Mouse (Mus musculus) ES-E14 (cell line): ENCODE data around the gene Top2a. TPM values are rescaled to one million over a fixed set of nuclear protein-coding genes. Genes with fewer than 3 reads are reported as not detected.

Source experiments
- DNase-seq: peaks from one replicate; pipeline ENCODE4 v3.0.0-alpha.2; 2013; ENCODE audit warnings: low read depth, low spot score
- H3K27ac ChIP-seq: 2 replicates; pipeline ENCODE4 v1.5.1; 2012; ENCODE audit warnings: low read depth, mild to moderate bottlenecking, low read length, moderate library complexity, mixed read lengths; ENCODE audit not compliant: poor library complexity, insufficient read depth, severe bottlenecking
- H3K36me3 ChIP-seq: 2 replicates; pipeline ENCODE4 v1.6.1; 2012; ENCODE audit warnings: mild to moderate bottlenecking, low read length, moderate library complexity, mixed read lengths; ENCODE audit not compliant: control insufficient read depth, poor library complexity, insufficient read depth, severe bottlenecking
- H3K4me1 ChIP-seq, 2 experiments: fragments of 150-350 bp in 1 of 2; sonication (generic) in 1 of 2; 2 replicates each; pipeline ENCODE4 v1.6.1; 2012; ENCODE audit warnings: low read length in 2 of 2, mild to moderate bottlenecking in 1 of 2, mixed read lengths in 1 of 2; ENCODE audit not compliant: control insufficient read depth in 2 of 2, insufficient read depth in 2 of 2, poor library complexity in 1 of 2
- H3K4me3 ChIP-seq, 2 experiments: fragments of 150-350 bp in 1 of 2; sonication (generic) in 1 of 2; 2 replicates each; pipeline ENCODE4 v1.5.1; 2012; ENCODE audit warnings: low read length in 2 of 2, low read depth in 1 of 2, mild to moderate bottlenecking in 1 of 2, mixed read lengths in 1 of 2; ENCODE audit not compliant: insufficient read depth in 1 of 2, poor library complexity in 1 of 2, severe bottlenecking in 1 of 2
- H3K9ac ChIP-seq: 2 replicates; pipeline ENCODE4 v1.6.1; 2012; ENCODE audit warnings: low read depth, mild to moderate bottlenecking, low read length, mixed read lengths; ENCODE audit not compliant: poor library complexity, insufficient read depth, severe bottlenecking
- H3K9me3 ChIP-seq: fragments of 150-350 bp; sonication (generic); 2 replicates; pipeline ENCODE4 v1.6.1; 2012; ENCODE audit warnings: low read depth, mild to moderate bottlenecking, low read length; ENCODE audit not compliant: control insufficient read depth, insufficient read depth
- CHD2 ChIP-seq: IDR thresholded peaks from 2 replicates; pipeline ENCODE4 v1.6.1; 2014; ENCODE audit warnings: mild to moderate bottlenecking, low read depth, low read length, inconsistent platforms
- HCFC1 ChIP-seq: IDR thresholded peaks from 2 replicates; pipeline ENCODE4 v1.6.1; 2012; ENCODE audit warnings: low read length, inconsistent platforms, borderline replicate concordance; ENCODE audit not compliant: insufficient read depth
- MAFK ChIP-seq: IDR thresholded peaks from 2 replicates; pipeline ENCODE4 v1.6.1; 2014; ENCODE audit warnings: mild to moderate bottlenecking, low read depth, low read length, inconsistent platforms; ENCODE audit not compliant: insufficient read depth
- ZC3H11A ChIP-seq: IDR thresholded peaks from 2 replicates; pipeline ENCODE4 v1.6.1; 2012; ENCODE audit warnings: low read depth, mild to moderate bottlenecking, inconsistent platforms, low read length, borderline replicate concordance
- ZNF384 ChIP-seq: IDR thresholded peaks from 2 replicates; pipeline ENCODE4 v1.6.1; 2012; ENCODE audit warnings: low read depth, low read length, inconsistent platforms
- in situ Hi-C, 2 experiments: fragments of 600-800 bp; cut with MboI; formaldehyde crosslinking; loops; one replicate each; pipeline ENCODE4 v1.15.1; 2025; ENCODE audit warnings: low sequenced_read_pairs in 2 of 2, inconsistent platforms in 1 of 2; ENCODE audit not compliant: unreplicated experiment in 2 of 2
- total RNA-seq: library from RNA; depleted of rRNA; stranded (reverse); fragments of 300-350 nt; gene quantifications from 2 replicates; pipeline ENCODE4 v1.2.3, GENCODE M21; 2012

Gene Top2a
- total RNA-seq, 1 experiment: 353 TPM

DNA sequence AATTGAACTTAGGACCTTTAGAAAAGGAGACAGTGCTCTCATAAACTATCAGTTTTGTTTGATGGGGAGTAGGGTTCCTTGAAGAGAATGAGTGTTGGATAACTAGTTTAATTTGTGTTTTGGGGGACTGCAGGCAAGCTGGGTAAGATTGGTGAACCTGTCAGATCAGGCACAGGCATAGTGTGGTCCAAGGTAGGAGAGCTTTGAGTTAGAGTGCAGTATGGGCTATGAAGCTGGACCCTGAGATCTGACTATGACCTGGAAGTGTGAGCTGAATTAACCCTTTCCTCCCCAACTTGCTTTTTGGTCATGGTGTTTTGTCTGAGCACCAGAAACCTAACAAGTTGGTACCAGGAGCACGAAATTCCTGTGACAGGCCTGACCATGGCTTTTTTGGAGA lies 10.1 kb downstream of the Top2a start:
- TF ChIP-seq ZC3H11A (no peak), ZNF384 (no peak), CHD2 (no peak), MAFK (no peak), HCFC1 (no peak)
- no peak overlapping the region for H3K4me3 ChIP-seq
- peaks cover 67% of the 10 kb centered on the region for H3K36me3 ChIP-seq
- H3K9me3 ChIP-seq: no peaks in the 10 kb centered on the region
- H3K9ac ChIP-seq: no peak overlapping the region
- H3K4me1 ChIP-seq: no peaks in the 10 kb centered on the region
- in situ Hi-C loops: loop anchor here (5.0 to 25.0 kb wide), 3 partner anchors 777 to 1852 kb away; partner anchors contain the start of gene Tbkbp1 (in 1 of the 2)
- no peak for DNase-seq
- H3K27ac ChIP-seq: no peak overlapping the region

DNA sequence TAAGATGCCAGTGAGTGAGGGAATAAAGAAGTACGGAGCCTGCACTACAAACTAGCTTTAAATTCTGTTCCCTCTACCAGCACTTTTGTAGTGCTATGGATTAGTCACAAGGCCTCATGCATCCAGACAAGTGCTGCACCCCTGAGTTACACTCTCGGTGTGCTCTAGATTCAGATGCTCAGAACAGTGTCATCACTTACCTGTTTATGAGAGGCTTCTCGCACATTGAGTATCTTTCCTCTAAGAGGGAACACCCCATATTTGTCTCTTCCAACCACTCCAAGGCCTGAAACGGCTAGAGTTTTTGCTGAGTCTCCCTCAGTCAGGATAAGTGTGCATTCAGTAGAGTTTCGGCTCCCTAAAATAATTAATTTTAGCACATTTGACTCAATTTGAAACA lies 13.3 kb downstream of the Top2a start:
- H3K9me3 ChIP-seq: no peaks in the 10 kb centered on the region
- no peaks in the 10 kb centered on the region for H3K4me1 ChIP-seq
- no peak overlapping the region for H3K9ac ChIP-seq
- H3K36me3 ChIP-seq: peaks cover 74% of the 10 kb centered on the region
- H3K27ac ChIP-seq: no peak overlapping the region
- H3K4me3 ChIP-seq: no peak overlapping the region
- no peak for DNase-seq
- TF ChIP-seq HCFC1: no peak
- TF ChIP-seq ZNF384: no peak
- TF ChIP-seq CHD2: no peak
- no peak for TF ChIP-seq MAFK
- no peak for TF ChIP-seq ZC3H11A
- in situ Hi-C loops: loop anchor here (5.0 to 25.0 kb wide), 3 partner anchors 773 to 1848 kb away; partner anchors contain the start of gene Tbkbp1 (in 1 of the 2)

DNA sequence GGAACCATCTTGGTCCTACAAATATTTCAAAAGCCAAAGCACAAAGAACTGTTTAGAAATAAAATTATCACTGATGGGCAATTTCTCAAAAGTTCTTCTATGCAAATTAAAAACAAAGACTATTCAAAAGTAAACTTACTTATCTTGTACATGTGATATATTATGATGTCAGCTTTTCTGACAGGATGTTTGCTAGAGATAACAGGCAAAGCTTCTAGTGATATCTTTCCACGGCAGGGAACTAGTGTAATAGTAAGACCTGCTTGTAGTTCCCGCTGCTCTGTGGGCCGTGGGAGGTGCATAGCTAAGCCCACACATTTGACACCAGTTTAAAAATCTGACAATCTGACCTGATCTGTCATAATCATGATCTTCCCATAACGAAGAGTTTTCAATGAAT lies 13.9 kb downstream of the Top2a start:
- H3K9ac ChIP-seq: no peak overlapping the region
- H3K36me3 ChIP-seq: peaks cover 71% of the 10 kb centered on the region
- no peak overlapping the region for H3K27ac ChIP-seq
- in situ Hi-C loops: loop anchor here (5.0 to 25.0 kb wide), 3 partner anchors 773 to 1848 kb away; partner anchors contain the start of gene Tbkbp1 (in 1 of the 2)
- no peak overlapping the region for H3K4me3 ChIP-seq
- no peaks in the 10 kb centered on the region for H3K9me3 ChIP-seq
- DNase-seq: no peak
- H3K4me1 ChIP-seq: no peaks in the 10 kb centered on the region
- TF ChIP-seq MAFK: no peak
- TF ChIP-seq CHD2: no peak
- TF ChIP-seq ZC3H11A: no peak
- no peak for TF ChIP-seq ZNF384
- no peak for TF ChIP-seq HCFC1

DNA sequence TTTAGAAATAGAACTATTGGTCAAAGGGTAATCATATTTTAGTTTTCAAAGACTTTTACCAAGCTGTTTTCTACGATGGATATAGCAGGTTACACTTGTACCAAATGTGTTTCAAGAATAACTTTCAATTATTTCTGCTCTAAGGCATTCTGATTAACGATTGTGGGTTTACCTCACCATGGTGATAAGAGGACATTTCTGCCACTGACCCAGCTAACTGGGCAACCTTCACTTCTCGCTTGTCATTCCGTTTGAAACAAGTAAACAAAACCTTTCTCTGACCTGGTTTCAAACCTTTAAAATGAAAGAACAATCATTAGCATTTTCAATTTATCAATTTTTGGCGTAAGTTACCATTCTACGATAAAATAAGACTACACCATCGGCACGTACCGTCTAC lies 17.2 kb downstream of the Top2a start:
- in situ Hi-C loops: loop anchor here (10.0 to 25.0 kb wide), 4 partner anchors 92 to 1844 kb away; partner anchors contain the start of gene Tbkbp1 (in 1 of the 2)
- Histone ChIP-seq H3K4me1 (no peaks in the 10 kb centered on the region), H3K4me3 (no peak overlapping the region), H3K9me3 (no peaks in the 10 kb centered on the region), H3K9ac (no peak overlapping the region), H3K27ac (no peak overlapping the region), H3K36me3 (peaks cover 67% of the 10 kb centered on the region)
- no peak for DNase-seq
- no peak for TF ChIP-seq HCFC1
- no peak for TF ChIP-seq CHD2
- no peak for TF ChIP-seq ZC3H11A
- TF ChIP-seq ZNF384: no peak
- TF ChIP-seq MAFK: no peak

DNA sequence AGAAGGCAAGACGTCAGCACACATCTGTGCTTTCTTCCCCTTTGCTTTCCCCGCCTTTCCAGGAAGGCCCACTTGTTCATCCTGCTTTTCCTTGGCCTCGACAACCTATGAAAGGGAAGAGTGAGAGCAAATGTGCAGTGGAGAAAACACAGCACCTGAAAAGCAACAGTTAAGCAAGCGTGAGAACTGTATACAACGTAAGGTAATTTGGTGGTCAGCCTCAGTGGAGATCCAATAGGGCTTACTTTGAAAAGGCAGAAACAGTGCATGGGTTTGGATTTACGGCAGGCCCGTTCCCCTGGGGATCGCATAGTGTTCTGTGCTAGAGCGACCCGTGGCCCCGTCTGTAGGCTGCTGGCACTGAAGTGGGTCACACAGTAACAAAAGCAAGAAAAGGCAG lies 24.7 kb downstream of the Top2a start:
- no peak overlapping the region for H3K9ac ChIP-seq
- in situ Hi-C loops: no loop called here
- TF ChIP-seq ZNF384 (no peak), CHD2 (no peak), ZC3H11A (no peak), MAFK (no peak), HCFC1 (no peak)
- H3K9me3 ChIP-seq: no peaks in the 10 kb centered on the region
- H3K4me3 ChIP-seq: no peak overlapping the region
- peaks cover 80% of the 10 kb centered on the region for H3K36me3 ChIP-seq
- no peak overlapping the region for H3K27ac ChIP-seq
- no peak for DNase-seq
- no peaks in the 10 kb centered on the region; a peak in 1 of 4 replicates for H3K4me1 ChIP-seq
